Mouse (Mus musculus): ENCODE measurements around the gene Tubg2.
"Not testable (repeated sequence)": the region's sequence is repeated elsewhere in the genome, so short reads cannot be mapped to it uniquely, and the experiment has no call there.

The Tubg2 gene

DNA sequence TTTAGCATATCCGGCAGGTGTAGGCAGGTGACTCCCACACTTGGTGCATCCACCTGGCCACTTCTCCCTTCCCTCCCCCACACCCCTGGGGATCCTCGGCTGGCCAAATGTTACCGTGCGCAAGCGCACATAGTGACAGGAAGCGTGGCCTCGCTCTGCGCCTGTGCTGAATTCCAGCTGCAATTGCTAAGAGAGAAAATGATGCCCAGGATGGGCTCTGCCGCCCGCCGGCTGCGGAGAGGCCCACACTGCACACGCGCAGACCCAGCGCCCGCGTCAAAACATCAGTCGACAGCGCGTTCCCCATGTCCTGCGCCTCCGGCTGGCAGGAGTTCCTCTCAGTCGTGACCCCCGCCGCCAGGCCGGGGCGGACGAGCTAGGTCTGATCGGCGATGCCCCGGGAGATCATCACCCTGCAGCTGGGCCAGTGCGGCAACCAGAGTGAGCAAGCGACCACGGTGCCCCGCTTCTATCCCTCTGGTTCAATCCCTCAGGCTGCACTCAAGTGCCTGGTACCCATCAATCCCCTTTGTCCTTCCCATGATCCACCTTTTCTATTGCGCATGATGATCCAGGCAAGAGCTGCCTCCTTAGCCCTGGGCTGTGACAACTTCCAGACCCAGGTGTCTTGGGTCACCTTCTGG is at the start of gene Tubg2:
TSS of gene Tubg2 (plus strand) at position 180 of the 644 bp plus-strand sequence.
- peak; percentile 67 to 86 for DNase-seq (ENCODE audit: low spot score in 2 of 2)

DNA sequence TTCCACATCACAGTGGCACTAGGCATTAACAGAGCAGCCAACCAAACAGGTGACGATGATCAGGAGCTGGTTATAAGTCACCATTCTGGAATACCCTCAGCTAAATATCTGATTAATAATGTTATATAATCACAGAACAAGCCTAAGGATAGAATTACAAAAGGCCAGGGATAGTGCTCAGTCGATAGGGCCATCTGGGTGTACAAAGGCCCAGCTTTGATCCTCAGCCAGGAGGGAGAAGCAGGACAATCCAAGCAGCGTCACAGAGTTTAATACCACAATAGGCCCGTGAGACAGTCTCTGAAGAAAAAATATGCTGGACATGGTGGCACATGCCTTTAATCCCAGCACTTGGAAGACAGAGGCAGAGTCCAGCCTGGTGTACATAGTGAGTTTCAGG is 46.4 kb upstream of the Tubg2 start:
- DNase-seq (ENCODE audit: low spot score in 2 of 2): no peak

DNA sequence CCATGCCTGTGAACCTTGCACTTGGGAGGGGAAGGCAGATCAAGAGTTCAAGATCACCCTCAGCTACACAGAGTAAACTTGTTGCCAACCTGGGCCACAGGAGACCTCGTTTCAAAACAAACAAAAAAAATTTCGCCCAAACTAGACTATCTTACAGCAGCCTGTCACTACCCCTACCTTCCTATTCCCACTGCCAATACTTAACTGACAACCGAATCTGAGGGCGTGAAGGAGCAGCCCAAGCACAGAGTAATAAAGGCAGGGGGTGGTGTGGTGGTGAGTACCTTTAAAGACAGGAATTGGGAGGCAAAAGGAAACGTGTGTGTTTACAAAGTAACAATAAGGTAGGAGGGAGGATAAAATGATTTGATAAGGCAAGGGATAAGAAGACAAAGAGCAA is 45.0 kb upstream of the Tubg2 start:
- DNase-seq (ENCODE audit: low spot score in 2 of 2): no peak

DNA sequence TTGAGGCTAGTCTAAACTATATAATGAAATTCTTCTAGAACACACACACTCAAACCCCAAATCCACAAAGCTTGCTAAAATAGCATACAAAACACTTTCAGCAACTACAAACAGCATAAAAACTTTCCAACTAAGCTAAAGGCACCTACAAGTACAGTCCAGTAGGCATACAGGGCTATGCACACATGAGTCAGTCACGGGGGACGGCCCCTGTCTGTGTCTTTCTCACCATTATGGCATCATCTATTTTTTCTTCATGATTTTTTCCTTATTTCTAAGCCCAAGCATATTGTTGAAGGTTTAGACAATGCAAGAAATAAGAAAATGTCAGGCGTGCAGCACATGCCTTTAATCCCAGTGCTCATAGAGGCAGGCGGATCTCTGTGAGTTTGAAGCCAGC is 44.5 kb upstream of the Tubg2 start:
- no peak for DNase-seq (ENCODE audit: low spot score in 2 of 2)

DNA sequence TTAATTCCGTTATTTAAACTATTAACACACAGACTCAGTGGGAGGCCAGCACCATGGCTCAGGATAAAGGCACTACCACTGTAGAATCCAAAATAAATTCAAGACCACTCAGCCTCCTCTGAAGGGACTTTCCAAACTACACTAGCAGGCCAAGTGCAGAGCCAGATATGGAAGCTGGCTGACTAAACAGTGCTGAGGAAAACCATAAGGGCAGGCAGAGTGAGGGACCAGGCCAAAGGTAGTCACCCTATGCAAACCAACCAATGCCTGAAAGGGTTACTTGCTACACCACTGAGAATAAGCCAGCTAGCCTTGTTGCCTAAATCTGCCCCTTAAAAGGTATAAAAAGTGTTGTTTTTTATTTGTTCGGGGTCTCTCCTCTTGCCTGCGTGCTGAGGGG is 43.5 kb upstream of the Tubg2 start:
- no peak for DNase-seq (ENCODE audit: low spot score in 2 of 2)

DNA sequence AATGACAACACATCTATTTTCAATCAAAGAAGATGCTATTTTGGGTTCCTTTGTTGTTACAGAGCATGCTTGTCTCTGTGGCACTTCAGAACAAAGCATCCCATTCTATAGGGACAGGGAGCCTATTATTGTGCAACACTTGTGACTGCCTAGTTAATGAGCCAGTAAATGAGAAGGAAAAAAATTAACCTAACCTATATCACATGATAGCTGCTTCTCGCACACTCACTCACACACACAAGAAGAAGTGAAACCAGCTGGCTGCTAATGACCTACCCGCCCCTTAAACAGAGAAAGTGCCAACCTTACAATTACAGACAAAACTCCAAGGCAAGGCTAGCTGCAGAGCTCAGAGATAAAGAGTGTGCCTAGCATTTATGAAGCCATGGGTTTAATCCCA is 40.1 kb upstream of the Tubg2 start:
- DNase-seq (ENCODE audit: low spot score in 2 of 2): peak in 1 of 2 experiments; percentile 55

DNA sequence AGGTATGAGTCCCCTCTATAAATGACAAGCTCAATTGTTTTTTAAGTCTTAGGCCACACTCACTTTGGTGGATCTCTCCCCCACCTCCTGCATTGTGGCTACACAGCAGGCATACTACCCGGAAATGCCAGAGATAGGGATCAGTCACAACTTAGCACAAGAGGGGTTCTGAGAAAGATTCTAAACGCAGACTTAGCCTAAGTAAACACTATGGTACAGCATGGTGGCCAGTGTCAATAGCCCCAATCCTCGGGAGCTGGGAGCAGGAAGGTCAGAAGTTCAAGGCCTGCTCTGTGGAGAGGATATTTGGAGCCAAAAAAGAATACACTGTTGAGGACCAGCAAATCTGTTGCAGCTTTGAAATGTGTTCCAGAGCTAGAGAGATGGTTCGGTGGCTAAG is 37.6 kb upstream of the Tubg2 start:
- DNase-seq (ENCODE audit: low spot score in 2 of 2): no peak

DNA sequence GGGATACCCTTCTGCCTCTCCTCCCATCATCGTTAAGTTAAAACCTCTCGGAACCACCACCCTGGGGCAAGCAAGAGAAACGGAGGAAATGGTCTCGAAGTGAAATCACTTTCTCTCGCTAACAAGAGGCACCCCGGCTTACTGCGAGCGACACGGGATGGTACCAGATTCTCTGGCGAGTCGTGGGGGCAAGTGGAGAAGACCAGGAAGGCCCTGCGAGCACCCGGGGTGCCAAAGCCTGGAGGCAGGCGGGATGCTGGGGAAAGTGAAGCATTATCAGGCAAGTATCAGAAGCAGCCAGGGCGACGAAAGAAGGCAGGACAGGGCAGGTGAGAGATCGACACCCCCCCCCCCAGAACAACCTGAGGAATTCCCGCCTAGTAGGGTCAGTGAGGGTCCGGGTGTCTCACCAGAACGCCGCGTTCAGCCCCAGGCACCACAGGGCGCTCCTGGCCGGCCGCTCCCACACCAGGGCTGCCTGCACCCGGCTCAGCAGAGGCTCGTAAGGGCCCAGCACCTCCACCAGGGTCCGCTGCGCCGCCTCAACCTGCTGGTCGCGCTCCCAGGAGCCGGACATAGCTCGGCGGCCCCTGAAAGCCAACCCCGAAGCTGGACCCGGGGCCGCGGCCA is 36.5 kb upstream of the Tubg2 start:
- DNase-seq (ENCODE audit: low spot score in 2 of 2): no peak

DNA sequence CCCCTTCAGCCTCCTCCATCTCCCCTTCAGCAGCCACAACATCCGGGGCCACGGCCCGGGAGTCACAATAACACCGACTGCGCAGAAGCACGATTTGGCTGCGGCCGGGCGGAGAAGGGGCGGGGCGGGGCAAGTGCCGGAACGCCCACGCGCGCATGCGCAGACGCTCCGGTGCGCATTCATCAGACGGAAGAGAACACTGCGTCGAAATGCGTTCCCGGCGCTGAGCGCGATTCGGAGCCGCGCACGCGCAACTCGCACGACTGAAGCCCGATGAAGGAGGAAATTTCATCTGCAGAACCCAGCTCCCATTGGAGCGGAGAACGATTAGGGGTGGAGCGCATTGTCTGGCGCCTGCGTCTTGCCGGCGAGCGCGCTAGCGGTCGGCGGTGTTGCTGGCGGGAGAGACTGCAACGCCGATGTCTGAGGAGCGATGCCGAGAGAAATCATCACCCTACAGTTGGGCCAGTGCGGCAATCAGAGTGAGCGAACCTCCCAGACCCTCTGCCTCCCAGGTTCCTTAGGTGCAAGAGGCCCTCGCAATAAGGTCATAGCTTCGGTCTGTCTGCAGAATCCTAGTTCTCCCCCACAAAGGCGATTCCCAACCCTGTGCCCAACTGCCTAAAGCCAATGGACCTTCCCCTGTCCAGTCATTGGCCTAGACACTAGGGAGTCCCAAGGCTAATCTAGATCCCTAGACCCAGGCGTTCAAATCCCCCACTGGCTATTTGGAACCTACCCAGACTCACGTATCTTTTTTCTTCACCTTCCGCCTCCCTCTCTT is 35.8 kb upstream of the Tubg2 start, which contains the start of the genes Retreg3 and Tubg1:
TSS of gene Retreg3 (minus strand) at position 133 of the 784 bp plus-strand sequence.
TSS of gene Tubg1 (plus strand) at position 178 of the 784 bp plus-strand sequence.
- DNase-seq (ENCODE audit: low spot score in 2 of 2): peak; percentile 96 to 98

DNA sequence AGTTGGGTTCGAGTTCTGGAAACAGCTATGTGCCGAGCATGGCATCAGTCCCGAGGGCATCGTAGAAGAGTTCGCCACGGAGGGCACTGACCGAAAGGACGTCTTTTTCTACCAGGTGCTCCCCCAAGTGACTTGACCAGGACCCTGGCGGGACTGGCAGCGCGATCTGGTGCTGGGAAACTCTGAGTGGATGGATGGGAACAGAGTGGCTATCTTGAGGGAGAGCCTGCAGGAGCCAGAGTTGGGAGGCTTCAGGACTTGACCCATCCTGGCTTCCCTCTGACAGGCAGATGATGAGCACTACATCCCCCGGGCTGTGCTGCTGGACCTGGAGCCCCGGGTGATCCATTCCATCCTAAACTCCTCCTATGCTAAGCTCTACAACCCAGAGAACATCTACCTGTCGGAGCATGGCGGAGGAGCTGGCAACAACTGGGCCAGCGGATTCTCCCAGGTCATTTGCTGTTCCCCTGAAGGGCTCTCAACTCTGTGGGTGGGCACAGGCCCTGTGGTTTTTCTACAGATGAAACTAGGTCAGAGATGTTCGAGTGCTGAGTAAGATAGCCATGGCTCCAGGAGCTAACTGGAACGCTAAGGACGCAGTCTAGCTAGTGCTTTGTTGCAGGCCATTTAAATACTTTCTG is 35.0 kb upstream of the Tubg2 start:
- DNase-seq (ENCODE audit: low spot score in 2 of 2): no peak

DNA sequence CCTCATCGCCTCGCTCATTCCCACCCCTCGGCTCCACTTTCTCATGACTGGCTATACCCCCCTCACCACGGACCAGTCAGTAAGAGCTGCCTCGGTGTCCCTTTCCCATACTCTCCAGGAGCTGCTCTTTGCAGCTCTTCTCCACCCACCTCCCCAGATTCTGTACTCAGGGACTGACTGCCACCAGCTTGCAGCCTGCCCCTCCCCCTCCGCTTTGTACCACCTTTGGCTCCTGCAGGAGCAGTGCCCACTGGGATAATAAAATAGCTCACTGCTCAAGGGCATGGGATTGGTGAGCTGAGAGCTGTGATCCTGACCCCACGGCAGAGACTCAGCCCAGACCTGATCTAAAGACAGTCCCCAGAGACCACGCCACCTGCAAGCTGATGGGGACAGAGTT is 31.2 kb upstream of the Tubg2 start:
- DNase-seq (ENCODE audit: low spot score in 2 of 2): not testable (repeated sequence)

DNA sequence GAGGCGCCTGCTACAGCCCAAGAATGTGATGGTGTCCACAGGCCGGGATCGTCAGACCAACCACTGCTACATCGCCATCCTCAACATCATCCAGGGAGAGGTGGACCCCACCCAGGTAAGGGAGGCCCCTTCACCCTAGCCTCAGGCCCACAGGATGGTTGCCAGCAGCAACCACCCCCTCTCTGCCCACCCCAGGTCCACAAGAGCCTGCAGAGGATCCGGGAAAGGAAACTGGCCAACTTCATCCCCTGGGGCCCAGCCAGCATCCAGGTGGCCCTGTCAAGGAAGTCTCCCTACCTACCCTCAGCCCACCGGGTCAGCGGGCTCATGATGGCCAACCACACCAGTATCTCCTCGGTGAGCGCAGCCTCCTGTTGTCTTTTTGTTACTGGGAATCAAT is 30.7 kb upstream of the Tubg2 start:
- DNase-seq (ENCODE audit: low spot score in 2 of 2): not testable (repeated sequence)

DNA sequence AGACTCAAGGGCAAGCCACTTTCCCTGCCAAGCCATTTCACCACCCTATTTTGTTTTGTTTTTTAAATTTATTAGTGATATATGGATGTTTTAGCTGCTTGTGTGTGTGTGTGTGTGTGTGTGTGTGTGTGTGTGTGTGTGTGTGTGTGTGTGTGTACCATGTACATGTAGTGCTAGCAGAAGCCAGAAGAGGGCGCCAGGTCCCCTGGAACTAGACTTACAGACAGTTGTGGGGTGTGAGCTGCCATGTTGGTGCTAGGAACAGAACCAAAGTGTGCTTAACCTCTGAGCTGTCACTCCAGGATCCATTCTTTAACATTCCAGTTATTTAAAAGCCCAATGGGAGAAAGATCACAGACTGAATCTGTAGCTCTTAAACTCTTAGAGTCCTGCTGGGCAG is 28.6 kb upstream of the Tubg2 start:
- no peak for DNase-seq (ENCODE audit: low spot score in 2 of 2)

DNA sequence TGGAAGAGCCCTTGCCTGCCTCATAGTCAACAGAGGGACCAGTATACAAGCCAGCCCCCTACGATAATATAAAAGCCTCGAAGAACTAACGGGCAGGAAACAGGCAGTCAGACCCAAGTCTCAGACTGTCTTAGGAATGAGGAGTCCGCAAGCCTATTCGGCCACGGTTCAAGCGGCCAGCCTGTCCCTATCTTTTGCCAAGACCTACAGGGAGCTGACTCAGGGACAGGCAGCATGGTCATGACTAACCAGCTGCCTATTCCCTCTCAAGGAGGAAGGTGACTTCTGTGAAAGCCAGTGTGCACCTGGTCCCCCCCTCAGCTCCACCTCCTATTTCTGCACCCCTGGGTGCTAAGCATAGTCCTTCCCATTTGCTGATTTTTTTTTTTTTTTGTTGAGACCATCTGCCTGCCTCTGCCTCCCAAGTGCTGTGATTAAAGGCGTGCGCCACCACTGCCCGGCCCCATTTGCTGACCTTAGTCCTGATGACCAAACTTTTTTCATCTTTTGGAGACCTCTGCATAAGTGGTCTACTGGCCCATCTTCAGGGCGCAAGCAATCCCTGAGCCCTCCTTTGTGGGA is 26.6 kb upstream of the Tubg2 start:
- no peak for DNase-seq (ENCODE audit: low spot score in 2 of 2)

DNA sequence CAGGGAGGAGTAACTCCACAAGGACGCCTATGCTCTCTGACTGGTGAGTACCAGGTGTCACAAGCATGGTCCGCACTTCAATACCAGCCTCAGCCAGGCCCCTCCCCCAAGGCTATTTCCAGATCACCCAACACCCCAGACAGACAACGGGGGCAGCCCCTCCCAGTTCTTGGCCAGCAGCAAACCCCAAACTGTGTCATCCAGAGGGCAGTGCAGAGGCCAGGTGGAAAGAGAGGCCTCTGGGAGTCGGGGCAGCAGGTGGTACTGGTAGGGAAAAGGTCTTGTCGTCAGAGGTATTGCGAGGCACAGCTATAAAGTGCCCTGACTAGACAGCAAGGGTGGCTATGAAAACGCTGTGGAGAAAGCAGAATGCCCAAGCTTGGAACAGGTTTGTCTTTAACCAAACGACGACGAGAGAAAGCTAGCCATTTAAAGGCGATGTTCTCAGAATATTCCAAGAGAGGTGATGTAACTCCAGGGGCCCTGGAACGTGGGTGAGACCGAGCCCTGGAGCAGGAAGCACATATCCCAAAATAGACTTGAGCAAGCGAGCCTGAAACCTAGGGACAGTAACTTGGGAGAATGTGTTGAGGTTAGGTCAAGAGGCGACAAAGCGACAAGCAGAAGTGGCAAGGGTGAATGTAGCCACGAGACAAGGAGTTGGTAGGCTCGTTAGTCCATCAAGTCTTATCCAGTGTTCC is 25.5 kb upstream of the Tubg2 start:
- DNase-seq (ENCODE audit: low spot score in 2 of 2): no peak

DNA sequence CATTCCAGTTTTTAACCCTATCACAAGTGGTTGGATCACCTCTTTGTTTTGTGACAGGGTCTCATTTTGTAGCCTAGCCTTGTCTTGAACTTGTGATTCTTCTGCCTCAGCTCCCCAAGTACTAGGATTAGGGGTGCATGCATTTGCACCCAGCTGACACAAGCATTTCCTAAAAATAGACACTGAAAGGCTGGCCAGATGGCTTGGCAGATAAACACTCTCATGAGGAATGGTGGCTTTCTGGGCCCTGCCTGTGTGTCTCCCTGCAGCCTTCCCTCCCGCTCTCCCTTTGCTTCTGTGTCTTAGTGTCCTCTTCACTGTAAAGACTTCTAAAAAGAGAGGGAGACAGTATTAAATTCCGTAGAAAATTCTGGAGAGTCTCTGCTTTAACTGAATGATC is 24.5 kb upstream of the Tubg2 start:
- DNase-seq (ENCODE audit: low spot score in 2 of 2): no peak

DNA sequence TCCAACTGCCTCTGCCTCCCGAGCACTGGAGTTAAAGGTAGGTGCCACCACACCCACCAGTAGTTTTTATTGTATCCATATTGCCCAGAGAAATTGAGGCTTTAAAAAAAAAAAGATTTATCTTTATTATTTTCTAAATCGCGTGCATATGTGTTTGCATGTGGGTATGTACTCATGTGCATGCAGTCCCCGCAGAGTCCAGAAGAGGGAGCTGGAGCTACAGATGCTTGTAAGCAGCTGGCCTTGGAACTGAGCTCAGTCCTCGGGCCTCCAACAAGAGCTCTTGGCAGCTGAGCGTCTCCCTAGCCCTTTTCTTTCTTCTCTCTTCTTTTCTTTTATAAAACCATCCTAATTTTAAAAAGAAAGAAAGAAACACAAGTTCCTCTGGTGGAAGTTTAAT is 24.0 kb upstream of the Tubg2 start:
- DNase-seq (ENCODE audit: low spot score in 2 of 2): no peak

DNA sequence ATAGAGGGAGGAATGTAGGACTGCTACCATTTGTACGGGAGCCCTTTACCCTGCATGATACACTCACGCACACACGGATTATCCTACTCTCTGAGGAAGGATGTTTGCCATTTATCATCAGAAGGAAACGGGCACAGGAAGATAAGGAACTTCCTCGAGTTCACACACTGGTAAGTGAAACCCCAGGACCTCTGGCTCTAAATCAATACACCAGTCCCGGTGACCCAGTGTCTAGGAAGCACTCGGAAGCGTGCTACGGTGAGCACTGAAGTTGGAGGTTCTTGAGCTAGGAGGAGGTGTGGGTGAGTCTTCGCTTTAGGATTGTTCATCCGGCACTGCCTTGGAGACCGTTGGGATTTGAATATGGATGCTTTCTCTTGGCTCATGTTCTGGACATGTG is 22.7 kb upstream of the Tubg2 start:
- no peak for DNase-seq (ENCODE audit: low spot score in 2 of 2)

DNA sequence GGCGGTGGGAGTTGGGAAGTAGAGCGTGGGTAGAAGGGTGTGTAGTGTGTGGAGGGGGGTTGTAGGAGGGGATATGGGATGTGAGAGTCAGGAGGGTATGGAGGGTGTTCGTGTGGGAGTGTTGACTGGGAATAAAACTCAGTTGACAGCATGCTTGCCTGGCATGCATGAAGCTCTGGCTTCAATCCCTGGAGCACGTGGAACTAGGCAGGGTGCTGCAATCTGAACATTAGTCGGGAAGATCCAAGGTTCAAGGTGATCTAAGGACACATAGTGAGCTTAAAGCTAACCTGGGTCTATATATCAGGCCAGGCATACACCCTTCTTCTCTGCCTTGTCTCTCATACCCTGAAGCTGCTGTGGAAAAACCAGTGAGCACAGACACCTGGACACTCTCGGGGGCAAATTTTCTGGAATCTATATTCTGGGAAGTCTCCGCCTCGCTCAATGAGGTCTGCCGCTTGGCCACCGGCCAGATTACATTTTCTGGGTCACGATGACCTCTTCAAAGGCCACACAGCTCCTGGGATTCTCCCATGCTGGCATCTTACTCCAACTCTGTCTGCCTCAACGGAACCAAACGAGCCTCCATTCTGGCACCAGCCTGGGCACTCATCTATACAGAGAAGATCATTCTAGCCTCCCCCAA is 21.4 kb upstream of the Tubg2 start:
- DNase-seq (ENCODE audit: low spot score in 2 of 2): no peak

DNA sequence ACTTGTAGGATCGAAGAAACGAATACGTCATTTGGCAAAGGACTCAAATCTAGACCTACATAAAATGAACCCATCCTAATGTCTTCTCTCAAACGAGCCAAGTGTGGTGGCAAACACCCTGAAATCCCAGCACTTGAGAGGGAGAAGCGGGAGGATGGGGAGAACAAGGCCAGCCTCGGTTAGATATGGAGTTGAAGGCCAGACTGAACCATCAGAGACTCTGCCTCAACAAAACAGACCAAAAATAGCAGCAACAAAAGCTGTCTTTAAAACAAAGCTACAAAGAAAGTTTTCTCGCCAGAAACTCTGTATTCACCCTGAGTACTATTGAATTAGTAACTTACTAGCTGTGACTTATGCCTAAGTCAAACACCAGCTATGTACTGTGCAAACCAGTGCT is 18.7 kb upstream of the Tubg2 start:
- DNase-seq (ENCODE audit: low spot score in 2 of 2): no peak
